Mouse (Mus musculus) T-helper 17 cell (primary cell): Measurements from ENCODE around the gene Mkrn1.
"Not testable (repeated sequence)": the region's sequence is repeated elsewhere in the genome, so short reads cannot be mapped to it uniquely, and the experiment has no call there.

Source experiments
- in situ Hi-C, 2 experiments: fragments of 300-600 bp; cut with MboI, MseI; formaldehyde crosslinking; loops; 1 replicate in 1 of 2; 2 replicates in 1 of 2; pipeline ENCODE4 v1.15.1; 2025; ENCODE audit warnings: high pct_unique_total_duplicates in 2 of 2

Mkrn1 gene

DNA sequence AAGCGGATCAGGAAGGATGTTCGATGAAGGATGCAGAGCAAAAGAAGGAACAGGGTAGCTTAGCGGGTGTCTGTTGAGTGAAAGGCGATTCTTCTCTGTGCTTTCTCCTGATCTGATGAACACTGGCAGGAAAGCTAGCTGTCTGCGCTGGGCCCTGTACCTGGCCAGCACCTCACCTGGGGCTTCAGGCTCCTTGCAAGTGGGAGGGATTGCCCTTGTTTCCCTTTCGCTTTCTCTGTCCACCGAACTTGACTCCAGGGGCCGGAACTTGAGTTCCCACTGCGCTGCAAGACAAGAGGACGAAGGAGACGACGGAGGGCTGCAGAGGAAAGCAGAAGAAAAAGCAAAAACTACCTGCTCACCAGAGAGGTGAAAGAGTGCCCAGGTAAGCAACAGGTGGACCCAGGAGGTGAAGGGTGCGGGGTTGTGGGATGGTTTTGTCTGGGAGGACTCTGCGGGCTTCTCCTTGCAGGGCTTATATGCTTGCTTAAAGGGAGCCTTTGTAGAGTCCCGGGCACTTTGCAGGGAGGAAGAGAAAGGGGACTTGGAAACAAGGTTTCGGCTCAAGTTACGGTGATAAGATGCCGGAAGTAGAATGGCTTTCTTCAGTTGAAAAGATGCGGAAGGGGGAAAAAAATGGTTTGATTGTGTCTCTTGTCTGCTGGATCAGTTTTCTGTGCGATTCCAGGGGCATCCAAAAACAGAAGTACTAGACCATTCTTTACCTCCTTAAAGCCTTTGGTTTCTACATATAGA, 39.0 kb downstream of the Mkrn1 start, which contains the start of gene Rab19:
Gene Rab19 (plus strand): TSS at position 51 of the 756 bp plus-strand sequence.
- in situ Hi-C loops, result no loop called here

DNA sequence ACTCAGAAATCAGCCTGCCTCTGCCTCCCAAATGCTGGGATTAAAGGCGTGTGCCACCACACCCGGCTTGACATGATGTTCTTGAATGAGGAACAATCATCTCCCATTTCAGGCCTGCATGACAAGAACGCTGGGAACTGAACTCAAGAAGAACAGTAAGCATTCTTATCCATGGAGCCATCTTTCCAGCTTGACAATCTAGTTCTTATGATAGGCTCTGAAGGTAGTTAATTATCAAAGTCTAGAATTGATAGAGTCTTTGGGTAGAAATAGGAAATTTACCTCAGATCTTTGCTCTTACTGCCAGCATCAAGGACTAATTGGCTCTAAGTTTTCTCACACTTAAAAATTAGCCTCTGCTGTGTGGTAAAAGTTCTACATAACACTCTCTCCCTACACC, 40.0 kb downstream of the Mkrn1 start:
- in situ Hi-C loops, result no loop called here

DNA sequence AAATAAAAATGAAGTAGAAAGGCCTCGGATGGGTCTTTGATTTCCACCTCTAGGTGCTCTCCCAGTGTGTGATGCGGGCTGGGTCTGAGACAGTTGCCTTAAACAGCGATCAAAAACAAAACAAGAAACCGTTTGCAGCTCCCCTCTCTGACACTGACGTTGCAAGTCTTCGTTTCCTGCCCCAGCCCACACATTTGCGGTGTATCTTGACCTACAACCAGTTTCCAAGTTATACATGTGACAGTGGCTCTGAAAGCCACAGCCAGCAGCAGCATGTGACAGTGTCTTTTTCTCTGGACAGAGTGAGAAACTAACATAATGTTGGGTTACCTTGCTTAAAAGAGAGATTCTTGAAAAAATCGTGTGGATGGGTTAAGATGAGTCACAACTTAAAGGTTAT, 40.5 kb downstream of the Mkrn1 start:
- in situ Hi-C loops, result no loop called here

- in situ Hi-C loops, result no loop called here
Observed at GRCm38 (mm10) chr6:39379224-39379623, 41.0 kb downstream of the Mkrn1 start.

- in situ Hi-C loops, result not testable (repeated sequence)
Observed at GRCm38 (mm10) chr6:39378161-39378835, 42.0 kb downstream of the Mkrn1 start.

- in situ Hi-C loops, result no loop called here
Observed at GRCm38 (mm10) chr6:39377311-39377827, 42.9 kb downstream of the Mkrn1 start, which contains the start of gene Slc37a3. Gene Slc37a3 (minus strand): TSS chr6:39377675.

- in situ Hi-C loops, result no loop called here
Observed at GRCm38 (mm10) chr6:39376775-39377174, 43.5 kb downstream of the Mkrn1 start.

DNA sequence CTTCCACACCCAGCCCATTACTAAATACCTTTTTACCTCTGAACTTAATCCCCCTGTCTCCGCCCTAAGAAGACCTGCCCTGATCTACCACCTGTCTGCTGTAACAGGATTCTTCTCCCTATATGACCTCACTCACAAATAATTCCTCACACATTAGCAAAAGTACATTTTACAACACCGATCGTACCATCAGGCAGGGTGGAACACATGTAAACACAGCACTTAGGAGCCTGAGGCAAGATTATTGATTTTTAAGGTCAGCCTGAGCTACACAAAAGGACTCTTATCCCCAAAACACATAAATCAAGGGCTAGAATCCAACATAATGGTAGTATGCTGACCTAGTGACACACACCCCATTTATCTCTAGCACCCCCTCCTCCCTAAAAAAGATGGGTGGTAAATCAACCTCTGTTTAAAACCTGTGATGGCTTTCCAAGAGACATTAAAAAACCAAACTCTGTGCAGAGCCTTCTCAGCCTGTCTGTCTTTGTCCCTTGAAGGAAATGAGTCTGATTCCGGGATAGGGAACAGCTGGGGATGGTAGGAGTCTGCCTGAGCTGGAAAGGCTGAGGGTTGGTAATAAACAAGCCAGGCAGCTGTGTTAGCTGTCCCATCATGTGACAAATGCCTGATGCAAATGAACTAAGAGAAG, 46.8 kb downstream of the Mkrn1 start:
- in situ Hi-C loops, result no loop called here

GRCm38 (mm10) chr6:39372727-39373126, 47.5 kb downstream of the Mkrn1 start:
- in situ Hi-C loops, result no loop called here

- in situ Hi-C loops, result no loop called here
Observed at GRCm38 (mm10) chr6:39372042-39372441, 48.2 kb downstream of the Mkrn1 start.

DNA sequence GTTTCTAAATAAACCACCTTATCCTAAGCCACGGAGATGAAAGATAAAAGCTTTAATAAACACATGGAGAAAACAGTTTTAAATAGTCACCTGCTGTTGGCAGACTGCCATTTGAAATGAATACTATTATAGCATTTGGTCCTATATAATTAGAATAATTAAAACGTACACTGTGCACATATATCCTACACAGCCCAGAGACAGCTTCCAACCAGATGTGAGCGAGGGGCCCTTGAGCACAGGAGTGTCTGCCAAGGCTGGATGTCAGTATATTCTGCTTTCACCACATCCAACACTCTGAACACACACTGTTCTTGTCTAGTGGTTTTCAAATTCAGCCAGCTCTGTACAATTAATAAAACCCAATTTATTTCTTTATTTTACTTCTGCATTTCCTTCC, 50.6 kb downstream of the Mkrn1 start:
- in situ Hi-C loops, result no loop called here

DNA sequence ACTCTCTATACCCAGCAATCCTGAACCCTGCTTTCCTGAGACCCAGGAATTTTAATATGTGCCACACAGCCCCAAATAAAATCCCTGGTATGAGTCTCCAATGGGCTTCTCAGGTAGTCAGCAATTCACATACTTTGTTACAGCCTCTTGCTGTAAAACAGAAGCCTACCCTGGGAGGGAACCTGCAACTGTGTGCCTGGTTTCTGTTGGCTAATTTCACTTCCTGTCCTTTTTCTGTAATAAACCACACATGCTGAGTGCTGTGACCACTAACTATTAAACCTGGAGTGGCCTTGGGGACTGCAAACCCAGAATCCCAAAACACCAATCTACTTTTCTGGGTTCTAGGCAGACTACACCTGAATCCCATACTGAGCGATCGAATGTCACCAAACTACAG, 57.6 kb downstream of the Mkrn1 start:
- in situ Hi-C loops, result no loop called here

DNA sequence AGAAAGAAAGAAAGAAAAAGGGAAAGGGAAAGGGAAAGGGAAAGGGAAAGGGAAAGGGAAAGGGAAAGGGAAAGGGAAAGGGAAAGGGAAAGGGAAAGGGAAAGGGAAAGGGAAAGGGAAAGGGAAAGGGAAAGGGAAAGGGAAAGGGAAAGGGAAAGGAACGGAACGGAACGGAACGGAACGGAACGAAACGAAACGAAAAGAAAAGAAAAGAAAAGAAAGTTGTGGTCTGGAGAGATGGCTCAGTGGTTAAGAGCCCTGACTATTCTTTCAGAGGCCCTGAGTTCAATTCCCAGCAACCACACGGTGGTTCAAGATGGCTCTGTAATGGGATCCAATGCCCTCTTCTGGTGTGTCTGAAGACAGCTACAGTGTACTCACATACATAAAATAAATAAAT, 61.1 kb downstream of the Mkrn1 start:
- in situ Hi-C loops, result not testable (repeated sequence)

- in situ Hi-C loops, result no loop called here
Observed at GRCm38 (mm10) chr6:39348946-39349345, 71.3 kb downstream of the Mkrn1 start.

DNA sequence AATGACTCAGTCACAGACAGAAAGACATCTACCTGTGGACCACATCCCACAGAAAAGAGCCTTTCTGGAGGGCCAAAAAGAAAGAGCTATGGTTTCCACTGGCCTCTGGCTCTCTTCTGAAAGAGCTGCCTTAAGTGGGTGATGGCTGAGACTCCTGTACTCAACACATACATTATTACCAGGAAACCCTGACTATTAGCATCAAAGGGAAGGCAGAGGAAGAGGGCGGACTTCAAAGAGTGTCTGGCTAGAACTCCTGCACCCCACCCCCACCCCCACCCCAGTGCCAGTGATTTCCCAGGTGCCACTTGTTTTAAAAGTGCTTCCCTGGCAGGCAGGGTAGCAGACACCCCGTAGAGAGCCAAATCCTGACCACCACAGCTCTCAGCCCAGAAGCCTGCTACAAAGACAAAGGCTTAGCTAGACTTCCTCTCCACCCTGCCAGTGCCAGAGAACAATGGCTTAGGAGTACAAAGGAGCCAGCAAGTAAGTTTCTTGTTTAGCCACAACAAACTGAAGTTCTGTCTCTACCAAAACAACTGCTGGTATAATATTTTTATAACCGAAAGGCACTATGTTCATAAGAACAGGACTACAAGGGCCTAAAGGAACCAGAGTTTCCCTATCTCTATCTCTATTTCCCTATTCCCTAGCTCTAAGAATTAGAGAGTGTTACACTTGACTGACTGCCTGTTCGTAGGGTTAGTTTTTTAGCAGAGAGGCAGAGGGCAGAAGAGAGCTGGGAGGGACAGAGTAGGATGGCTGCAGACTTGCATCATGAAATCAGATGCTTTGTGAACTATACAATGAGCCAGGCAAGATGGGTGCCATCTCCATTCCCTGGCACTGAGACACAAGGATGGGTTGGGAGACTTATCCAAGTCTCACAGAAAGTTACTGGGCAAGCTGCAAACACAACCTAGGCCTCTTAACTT, 72.1 kb downstream of the Mkrn1 start:
- in situ Hi-C loops, result no loop called here
